Mouse (Mus musculus) megakaryocyte, adult 5-6 weeks (primary cell): ENCODE results near the gene Ripply3. TPM values are rescaled to one million over a fixed set of nuclear protein-coding genes. Genes with fewer than 3 reads are reported as not detected.
A peak's percentile ranks its signal among the peaks of the same experiment; 100 is the strongest.

Experiments
- ATAC-seq: 2 replicates; pipeline ENCODE4 v1.8.0; 2016; ENCODE audit warnings: mild to moderate bottlenecking, inconsistent platforms; ENCODE audit not compliant: poor library complexity, severe bottlenecking
- total RNA-seq, 2 experiments: library from RNA; stranded (forward) in 1 of 2; stranded (reverse) in 1 of 2; fragments of 153-499, 151-499 nt in 1 of 2; fragments of 221-1000, 200-1000 nt in 1 of 2; gene quantifications; 2 replicates each; pipeline versions ENCODE4 v1.2.3 to v1.2.4; 2015 to 2017

The Ripply3 gene
- total RNA-seq (2015): 0.23 TPM in 1 of 2 replicates, not detected in the other
- not detected in 2 replicates for total RNA-seq (2017)

DNA sequence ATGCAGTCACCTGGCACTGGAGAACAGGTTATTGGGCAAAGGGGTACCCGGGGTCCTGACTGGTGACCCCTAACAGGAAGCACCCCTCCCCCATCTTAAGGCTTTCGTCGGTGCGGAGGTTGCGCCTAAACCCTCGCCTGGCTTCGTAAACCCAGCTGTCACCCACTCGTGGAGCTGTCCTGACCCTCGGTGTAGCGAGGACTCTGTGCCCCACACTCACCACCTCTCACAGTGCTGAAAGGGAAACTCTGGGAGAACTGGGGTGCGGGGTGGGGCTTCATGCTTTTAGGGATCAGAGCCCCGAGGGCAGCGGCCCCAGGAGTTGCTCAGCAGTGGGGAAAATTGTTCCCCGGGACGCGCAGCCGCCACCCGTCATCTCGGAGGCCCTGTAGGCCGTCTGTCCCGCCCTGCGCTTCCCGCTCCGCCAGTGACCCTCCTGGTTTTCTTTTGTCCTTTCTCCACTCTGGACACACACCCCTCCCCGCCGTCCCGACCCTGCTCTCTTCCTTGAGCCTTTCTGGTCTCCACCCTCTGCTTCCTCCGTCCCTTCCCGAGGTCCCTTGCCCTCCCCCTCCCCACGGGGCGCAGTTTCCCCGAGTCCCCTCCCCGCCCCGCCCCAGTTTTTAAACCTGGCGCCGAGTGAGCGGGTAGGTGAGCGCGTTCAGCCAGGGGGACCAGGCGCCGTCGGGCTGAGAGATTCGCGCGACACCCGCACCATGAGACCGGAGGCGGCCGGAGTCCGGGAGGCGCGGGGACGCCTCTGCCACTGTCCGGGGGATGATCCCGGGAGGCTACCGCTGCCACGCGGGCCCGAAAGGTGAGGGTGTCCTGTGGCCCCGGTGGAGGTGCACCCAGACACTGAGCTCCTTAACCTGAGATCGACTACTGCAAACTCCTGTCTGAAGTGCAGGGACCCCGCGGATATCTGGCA, at the start of gene Ripply3:
Ripply3 (plus strand) TSS at position 640 of the 931 bp plus-strand sequence.
- peak; percentile 31 for ATAC-seq

- peak; percentile 93 for ATAC-seq
These were observed 44.2 kb upstream of the Ripply3 start for GRCm38 (mm10) chr16:94283972-94284371.

DNA sequence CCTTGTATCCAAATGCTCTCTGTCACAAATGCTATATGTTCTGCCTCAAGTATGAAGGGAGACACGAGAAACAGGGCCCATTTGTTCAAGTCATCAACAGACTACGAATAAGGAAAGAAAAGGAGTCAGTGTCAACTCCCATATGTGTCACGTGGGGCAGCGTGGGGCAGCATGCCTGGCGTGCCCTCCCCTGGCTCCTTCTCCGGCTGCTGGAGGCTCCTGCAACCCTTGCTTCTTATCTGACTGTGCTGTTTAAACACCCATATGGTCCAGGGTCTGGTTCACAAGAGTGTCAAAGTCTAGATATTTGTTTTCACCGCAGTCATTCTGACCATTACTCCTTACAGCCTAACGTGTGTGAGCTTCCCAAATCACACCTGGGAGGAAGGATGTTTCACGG, 40.4 kb upstream of the Ripply3 start:
- ATAC-seq: no peak

- peak; percentile 28; the same call in 1 of the 2 replicates for ATAC-seq
These were observed 38.8 kb upstream of the Ripply3 start for GRCm38 (mm10) chr16:94289138-94290072.

- peak; percentile 88 for ATAC-seq
These were observed 37.9 kb upstream of the Ripply3 start for GRCm38 (mm10) chr16:94290073-94290999.

GRCm38 (mm10) chr16:94291141-94291540, 37.1 kb upstream of the Ripply3 start:
- no peak for ATAC-seq

DNA sequence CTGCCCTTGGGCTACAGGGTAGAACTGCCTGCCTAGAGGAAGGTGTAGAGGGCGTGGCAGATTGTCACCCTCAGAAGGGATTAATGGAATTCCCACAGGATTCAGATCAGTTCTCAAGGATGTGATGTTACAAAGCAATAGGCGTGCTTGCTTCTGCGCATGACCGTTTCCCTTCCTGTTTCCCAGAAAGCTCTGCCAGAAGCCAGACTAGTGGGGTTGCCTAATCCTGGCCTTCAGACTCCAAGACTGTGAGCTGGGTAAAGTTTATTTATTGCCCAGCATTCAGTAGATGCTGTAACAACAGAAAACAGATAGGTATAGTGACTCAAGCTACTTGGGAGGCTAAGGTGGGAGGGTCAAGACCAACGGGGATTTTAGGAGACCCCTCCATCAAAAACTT, 30.1 kb upstream of the Ripply3 start:
- ATAC-seq: no peak

- ATAC-seq: no peak
These were observed 29.0 kb upstream of the Ripply3 start for GRCm38 (mm10) chr16:94299210-94299609.

DNA sequence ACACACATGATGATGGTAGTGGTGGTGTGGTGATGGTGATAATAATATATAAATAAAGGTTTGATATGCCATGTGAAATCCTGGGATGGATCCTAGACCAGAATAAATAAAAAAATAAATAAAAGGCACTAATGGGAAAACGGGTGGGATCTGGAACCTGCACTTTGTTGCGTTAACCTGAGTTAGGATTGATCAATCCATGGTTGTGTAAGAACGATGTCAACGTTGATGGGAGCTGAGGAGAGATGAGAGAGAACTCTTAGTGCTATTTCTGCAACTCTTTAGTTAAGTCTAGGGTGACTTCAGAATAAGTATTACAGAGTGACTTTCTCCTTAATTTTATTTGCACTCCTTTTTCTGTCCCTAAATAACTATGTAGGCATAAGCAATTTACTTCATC, 27.0 kb upstream of the Ripply3 start:
- ATAC-seq: no peak

DNA sequence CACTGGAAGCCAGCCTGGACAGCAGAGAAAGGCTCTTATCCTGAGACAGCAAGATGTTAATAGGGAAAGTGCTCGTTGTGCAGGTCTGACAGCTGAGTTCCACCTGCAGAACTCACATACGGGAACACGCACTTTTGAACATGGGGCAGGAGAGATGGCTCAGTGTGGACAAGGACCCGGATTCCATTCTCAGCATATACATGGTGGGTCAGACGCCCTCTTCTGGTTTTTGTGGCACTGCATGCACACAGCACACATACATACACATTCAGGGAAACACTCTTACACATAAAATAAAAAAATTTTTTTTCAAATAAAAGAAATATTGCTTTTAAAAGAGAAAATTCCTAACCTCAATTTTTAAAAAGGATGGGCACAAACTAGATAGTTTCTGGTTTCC, 26.5 kb upstream of the Ripply3 start:
- no peak for ATAC-seq

- peak; percentile 47; the same call in 1 of the 2 replicates for ATAC-seq
These were observed 25.7 kb upstream of the Ripply3 start for GRCm38 (mm10) chr16:94302274-94303202.

DNA sequence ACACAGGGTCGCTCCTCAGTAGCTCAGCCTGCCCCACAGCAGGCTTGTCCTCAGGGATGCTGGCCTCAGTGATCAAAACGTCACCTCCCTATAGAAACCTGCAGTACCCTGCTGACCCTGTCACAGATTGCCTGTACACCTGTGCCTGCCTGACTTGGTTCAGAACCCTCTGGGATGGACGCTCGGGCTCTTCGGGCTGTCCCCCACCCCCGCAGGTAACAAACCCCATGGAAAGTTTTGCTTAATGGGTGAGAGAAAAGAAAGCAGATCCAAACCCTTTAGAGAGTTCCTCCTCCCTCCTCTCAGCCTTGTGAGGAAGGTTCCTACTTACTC, 25.1 kb upstream of the Ripply3 start:
- no peak for ATAC-seq

- no peak for ATAC-seq
These were observed 20.7 kb upstream of the Ripply3 start for GRCm38 (mm10) chr16:94307526-94307925.

DNA sequence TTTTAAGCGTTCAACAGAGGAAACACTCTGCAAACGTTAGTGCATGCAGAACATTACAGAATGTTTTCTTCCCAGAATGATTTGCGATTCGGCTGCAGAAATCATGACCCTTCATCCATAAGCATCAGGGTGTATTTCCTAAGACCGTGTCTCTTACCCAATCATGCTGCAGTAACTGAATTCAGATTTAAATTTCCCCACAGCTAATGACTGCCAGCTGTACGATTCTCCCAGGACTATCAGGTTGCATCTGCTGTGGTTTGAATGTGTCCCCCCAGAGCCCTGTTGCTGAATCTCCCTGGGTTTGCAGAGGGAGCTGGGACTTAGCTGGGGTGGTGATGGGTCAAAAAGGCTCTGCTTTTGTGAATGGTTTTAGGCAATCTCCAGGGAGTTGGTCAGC, 20.3 kb upstream of the Ripply3 start:
- no peak for ATAC-seq

DNA sequence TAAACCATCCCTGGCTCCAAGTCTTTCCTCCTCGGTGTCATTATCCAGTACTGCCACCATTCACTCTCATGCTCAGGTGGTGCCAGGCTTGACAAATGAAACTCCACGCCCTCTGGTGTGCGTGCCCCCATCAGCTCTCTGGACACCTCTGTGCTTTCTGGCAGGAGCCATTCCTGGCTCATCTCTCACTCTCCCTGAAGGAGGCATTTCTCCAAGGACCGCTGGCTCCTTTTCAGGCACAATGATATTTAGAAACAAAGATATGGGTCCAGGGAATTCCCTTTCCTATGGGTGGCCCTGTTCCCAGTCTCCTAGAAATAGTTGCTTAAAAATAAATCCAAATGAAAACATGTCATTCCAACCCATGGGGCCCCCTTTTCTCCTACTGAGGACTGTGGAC, 19.2 kb upstream of the Ripply3 start:
- no peak for ATAC-seq

DNA sequence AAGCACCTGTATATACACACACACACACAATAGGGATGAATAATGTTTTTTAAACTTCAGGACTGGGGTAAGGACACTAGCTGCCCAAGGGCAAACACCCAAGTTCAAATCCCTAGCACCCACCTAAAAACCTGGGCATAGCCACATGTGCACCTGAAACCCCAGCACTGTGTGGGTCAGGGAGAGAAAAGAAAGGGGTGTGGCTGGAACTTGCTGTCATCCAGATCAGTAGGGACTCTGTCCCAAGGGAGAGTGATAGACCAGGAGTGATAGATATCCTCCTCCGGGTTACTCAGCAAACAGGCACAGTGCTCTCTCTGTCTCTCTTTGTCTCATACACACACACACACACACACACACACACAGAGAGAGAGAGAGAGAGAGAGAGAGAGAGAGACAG, 16.8 kb upstream of the Ripply3 start:
- ATAC-seq: no peak

DNA sequence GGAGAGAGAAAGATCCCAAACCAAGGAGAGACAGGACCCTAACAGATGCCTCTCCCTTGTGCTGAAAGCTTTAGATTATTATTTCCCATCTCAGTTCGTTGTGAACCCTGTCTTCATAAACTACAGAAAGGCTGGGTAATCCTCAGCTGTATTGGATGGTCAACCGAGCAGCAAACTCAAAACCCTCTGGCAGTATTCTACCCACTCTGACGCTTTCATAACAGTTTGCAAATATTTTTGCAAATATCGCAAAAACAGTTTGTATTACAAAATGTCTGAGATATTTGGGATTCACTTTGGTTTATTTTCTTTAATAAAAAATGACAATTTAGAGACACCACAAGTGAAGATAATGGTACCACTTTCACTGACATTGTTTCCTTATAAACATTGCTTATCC, 16.3 kb upstream of the Ripply3 start:
- no peak for ATAC-seq

DNA sequence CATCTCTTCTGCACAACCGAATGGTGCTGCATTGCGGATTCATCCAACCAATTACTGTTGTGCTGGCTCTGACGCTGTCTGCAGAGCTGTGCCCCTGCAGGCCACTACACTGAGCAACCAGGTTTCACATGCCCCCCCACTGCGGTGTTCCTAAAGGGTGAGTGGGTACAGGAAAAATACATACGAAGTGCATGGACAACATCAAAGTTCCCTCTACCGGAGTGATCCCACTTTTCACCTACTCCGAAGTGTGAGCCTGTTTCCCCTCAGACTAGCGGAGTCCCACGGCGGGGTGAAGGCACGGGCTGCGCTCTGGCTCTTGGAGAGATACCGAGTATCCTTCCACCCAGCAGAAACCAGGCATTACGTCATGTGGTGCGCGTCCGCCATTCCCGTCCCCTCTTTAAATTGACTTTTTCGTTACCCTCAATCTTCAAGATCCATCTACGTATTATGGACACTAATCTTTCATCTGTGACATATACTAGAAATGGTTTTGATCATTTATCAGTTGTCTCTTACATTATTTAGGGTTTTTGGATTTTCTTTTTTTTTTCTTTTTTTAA, 15.5 kb upstream of the Ripply3 start:
- ATAC-seq: peak; percentile 77
